Mouse (Mus musculus) thymus, postnatal 4 days (tissue): ENCODE results near the gene Ccdc88c.

Experiments used
- DNase-seq: peaks from one replicate; pipeline ENCODE4 v3.0.0; 2021

The Ccdc88c gene

DNA sequence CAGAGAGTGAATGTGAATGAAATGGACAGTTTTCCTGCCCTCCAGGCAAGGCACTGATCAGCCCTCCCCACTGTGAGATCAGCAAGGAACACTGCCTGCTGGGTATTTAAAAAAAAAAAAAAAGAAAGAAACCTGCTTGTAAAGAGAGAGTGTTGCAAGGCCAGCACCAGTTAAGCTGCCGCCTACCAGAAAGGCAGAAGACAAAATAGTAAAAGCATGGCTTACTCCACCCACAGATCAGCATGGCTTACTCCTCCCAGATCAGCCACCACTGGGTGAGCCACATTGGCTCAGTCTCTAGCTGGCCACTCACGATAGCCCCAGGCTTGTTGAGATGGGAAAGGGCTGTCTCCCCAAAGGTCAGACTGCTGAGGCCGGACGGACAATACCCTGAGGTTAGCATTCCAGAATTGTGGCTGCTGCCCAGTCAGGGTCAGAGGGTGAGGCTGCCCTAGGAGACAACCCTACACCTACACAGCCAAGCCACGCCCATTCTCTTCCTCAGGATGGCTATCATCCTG lies 32.4 kb downstream of the Ccdc88c start:
- DNase-seq = no peak

DNA sequence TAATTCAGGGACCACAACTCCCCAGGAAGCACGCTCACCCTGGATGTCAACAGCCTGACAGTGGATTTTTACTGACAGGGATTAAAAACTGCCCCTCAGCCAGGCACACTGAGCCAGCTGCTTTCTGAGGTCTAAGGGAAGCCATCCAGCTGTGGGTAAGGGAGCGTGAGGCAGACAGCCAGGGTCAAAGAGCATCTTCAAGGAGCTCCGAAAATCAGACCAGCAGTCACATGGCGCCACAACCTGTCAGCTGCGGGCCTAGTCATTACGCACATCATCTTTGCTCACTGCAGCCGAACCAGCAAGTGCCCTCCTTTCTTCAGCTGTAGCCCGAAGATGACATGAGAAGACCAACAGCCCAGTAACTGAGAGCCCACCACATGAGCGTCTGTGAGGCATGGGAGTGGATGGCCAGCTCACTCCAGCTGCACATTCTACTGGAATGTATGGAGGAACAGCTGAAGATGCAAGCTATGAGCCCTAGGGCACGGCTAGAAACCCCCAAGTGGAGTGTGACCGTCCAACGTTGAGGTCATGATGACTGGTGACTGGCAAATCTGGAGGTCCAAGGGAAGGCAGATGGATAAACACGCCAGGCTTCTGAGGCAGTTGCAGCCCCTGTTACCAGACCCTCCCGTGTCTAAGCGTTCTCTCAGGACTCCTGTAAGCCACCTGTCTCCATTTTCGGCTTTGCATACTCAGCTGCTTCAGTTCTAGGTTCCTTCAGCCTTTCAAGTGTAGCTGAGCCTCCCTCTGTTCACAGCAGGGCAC lies 33.1 kb downstream of the Ccdc88c start:
- DNase-seq = peak; percentile 20

DNA sequence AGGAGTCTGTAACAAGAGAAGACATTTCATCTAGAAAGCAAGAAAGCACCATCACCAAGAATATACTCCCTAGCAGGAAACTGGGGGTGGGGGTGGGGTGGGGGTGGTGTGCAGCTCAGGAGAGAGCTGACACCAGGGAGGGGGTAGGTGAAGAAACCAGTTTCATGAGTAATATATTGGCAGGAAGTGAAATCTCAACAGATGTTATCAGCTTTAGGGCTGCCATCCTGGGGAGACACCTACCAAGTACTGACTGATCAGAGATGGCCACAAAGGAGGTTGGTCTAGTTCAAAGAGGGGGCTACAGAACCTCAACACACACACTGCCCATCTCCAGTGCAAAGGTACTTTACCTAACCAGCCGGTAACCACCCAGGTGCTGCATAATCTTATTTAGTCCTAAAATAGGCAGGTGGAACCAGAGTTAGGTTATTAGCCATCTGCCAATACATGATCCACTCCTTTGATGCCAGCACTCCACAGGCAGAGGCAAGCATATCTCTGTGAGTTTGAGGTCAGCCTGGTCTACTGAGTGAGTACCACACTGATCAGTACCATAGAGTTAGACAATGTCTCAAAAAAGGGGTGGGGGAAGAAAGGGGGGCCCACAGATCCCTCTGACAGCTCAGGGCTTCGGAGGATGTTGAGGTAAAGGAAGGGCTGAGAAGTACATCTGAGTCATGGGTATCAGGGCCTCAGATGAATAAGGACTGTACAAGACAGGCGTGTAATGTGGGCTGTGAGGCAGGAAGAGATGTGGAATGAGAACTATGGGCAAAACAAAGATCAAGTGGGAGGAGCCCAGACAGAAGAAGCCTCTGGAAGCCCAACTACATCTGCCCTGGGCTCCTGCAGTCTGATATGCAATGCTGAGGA lies 34.5 kb downstream of the Ccdc88c start:
- peak; percentile 11 for DNase-seq

DNA sequence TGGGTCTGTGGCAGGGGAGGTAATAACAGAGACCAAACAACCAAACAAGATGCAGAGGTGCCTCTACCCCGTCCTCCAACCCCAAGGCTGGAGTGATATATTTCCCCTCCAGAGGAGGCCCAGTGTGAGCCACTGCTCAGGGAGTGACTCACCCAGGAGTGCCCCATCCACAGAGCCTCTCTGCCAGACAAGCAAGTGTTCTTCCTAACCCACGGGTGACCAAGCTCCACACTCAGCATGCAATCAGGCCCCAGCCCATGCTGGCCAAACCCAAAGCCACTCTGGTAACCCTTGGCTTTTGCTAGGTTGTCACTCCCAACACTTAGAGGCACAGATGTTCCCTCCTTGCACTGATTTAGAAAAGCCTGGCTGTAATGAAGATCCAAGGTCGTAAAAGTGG lies 35.7 kb downstream of the Ccdc88c start:
- peak; percentile 15 for DNase-seq

DNA sequence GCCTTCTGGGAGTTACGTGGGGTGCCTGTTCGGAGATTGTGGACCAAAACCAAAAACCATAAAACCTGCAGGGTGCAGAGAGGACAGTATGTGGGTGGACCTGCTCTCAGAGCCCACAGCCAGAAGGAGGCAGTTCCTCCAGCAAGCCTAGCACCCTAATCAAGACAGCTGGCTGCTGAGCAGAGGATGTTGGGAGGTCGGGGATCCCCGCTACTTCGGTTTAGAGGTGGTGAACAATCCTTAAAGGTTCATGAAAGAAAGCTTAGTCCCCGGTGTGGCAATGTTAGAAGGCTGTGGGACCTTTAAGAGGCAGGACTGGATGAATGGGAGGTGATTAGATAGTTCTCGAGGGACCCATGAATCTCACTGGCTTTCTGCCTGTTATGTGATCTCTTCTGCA lies 36.4 kb downstream of the Ccdc88c start:
- DNase-seq = no peak

DNA sequence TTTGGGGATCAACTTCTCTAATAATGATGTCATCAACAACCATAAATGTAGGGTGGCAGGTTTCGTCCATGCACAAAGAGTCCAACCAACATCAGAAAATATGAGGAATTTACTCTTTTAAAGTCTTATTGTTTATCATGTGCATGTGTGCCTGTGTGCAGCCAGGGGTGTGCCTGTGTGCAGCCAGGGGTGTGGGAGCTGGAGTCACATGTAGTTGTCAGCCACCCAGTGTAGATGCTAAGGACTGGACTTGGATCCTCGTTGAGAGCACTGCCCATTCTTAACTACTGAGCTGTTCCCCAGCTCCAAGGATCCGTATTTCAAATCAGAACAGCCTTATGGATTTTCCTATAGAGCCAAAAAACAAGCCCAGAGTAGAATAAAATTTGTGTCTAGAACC lies 37.7 kb downstream of the Ccdc88c start:
- no peak for DNase-seq

DNA sequence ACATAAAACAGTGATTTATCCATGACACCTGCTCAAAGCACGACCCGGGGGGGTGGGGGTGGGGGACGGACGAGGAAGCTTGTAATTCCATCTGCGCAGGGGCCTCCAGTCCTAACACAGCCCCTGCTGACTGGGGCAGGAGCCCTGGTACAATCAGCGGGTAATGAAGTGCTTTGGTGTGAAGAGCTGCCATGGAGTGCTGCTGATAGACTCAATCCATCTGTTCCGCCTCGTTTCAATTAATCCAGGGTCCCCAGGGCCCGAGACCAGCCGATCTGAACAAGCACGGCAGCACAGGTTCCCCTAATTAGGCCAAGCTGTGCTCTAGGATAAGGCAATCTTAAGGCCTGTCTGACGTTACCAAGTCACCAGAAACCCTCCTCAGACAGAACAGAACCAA lies 38.6 kb downstream of the Ccdc88c start:
- DNase-seq = no peak

DNA sequence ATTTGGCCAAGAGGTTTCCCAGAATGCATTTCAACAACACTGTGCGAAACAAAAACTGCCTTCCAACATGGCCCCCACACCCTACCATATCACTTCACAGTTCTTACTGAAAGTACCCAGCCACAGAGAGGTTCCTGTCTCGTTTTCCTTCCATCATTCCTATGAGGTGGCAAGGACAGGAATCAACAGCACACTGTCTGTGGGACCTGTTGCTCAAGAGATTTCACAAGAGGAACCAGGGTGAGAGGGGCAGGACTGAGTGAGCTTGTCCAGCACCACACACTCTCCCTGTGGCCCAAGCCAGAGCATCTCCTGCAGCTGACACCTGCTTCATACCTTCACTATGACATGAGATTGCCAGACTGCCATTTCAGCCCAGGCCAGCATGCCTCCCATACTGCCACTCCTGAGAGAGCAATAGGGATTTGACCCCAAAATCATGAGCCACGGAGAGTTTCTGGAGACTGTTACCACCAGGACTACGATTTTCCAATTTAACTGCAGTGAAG lies 39.0 kb downstream of the Ccdc88c start:
- DNase-seq = no peak

DNA sequence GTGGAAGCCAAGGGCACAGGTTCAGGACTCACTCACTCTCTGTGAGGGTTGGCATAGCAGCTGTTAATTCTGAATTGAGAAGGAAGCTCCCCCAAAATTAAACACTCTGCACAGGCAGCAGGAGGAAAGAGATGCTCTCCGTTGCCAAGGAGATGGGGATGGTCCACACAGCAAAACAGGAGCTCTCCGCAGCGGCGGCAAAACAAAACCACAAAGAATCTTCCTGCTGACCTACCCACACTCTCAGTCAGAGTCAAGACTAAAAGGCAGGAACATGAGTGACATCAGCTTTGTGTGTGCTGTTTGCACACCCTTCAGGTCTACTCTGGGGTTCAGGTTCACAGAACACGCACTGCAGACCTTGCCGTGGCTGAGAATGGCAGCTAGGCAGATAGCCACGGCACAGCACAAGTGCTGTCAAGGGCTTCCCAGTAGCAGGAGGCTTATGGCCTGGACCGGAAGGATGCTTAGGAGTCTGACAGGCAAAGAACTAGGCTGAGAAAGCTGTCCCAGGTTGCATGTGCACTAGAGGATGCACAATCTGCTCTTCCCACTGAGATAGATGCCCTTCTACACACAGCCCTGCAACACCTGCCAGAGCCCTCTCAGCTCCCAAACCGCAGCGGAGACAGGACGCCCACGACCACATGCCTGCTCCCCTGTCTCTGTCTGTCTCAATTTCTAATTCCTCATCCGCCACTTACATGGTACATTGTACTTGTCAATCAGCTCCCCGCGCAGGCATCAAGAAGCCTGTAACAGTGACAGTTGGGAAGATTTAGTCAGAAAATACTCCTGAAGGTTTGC lies 40.3 kb downstream of the Ccdc88c start:
- DNase-seq = peak; percentile 68

DNA sequence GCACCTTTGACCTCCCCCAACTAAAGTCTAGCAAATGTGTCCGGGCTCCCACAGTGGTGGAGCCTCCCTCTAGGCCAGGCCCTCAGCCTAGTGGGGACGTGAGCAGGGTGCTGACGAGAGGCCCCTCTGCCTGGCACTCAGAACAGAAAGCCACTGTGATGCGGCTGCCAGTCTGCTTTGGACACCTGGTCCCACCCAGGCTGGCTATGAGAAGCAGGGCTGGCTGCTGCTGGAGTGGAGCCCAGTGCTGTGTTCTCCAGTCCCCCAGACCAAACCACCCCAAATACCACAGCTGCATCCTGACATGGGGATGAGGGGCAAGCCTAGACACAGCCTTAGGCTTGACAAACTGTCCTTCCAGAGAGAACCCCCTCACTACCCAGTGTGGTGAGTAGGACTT lies 42.4 kb downstream of the Ccdc88c start:
- peak; percentile 34 for DNase-seq

DNA sequence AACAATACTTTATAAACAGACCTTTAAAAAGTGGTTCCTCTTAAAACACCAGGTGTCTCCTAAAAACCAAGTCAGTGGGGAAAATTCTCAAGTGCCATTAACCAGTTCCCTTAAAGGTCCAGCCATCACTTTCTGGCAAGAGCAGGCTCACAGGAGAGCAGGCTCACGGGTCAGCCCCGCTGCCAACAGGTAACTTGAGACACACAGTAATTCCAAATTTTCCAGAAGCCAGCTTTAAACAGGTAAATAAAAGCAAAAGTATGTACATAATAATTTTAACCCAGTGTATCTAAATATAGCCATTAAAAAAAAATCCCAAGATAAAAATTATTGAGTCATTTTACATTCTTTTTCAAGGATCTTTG lies 43.1 kb downstream of the Ccdc88c start:
- no peak for DNase-seq

DNA sequence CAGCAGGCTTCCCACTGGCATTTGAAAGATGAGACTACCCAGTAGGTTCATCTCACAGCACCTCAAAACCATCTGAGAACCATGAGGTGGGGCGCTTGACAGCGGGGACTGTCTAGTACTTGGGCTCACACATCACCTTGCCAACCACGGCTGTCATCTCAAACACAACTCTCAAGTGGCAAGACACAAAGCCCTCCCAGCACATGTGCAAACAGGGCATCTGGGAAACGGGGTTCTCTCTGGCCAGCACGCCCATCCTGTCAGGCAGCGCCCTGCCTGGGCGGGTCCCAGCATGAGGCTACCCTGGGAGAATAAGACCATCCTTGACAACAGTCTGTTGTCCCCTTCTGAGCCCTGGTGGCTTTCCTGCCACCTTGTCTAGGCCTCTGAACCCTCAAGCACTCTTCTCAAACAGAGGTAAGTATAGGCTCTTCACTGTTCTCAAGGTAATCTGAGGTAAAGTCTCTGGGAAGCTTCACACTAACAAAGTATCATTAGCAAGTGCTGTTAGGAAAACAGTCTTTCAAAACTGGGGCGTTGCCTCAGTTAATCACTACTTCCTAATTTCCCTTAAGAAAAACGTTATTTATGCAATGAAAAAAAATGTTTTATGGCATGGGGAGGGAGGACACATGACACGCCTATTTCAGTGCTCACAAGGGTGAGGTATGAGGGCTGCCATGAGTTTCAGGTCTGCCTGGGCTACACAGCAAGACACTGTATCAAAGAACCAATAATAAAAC lies 43.6 kb downstream of the Ccdc88c start:
- no peak for DNase-seq

DNA sequence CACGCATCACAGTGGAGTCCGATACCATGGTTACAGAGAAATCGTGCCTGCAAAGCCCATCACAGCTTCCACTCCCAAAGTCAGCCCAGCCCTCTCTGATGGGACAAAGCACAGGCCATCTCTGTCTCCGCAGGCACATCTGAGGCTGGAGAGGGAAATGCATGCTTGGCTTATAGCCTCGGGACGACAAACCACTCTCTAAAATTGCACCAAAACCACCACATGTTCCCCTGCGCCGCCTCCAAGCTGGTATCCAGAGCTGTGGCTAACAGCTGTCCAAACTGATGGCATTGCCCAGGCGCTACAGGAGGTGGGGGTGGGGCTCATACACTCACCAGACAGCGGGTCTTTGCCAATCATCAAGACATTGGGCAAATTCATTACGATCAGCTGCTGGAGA lies 45.3 kb downstream of the Ccdc88c start:
- DNase-seq = no peak

DNA sequence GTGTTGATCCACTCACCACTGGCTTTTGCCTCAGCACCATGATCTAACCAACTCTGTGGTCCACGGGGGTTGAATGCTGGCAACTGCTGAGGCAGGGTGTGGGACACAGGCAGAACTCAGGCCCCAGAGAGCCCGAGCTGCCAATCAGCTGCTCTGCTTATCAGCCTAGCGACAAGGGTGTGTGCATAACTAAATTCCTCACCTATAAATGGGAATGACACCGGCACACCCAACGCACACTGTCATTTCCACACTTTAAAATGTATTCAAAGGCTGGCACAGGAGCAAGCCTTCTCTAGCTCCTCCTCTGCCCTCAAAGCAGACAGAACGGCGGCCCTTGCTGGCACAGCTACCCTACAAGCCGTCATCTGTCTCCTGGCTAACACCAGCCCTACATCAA lies 46.6 kb downstream of the Ccdc88c start:
- no peak for DNase-seq

DNA sequence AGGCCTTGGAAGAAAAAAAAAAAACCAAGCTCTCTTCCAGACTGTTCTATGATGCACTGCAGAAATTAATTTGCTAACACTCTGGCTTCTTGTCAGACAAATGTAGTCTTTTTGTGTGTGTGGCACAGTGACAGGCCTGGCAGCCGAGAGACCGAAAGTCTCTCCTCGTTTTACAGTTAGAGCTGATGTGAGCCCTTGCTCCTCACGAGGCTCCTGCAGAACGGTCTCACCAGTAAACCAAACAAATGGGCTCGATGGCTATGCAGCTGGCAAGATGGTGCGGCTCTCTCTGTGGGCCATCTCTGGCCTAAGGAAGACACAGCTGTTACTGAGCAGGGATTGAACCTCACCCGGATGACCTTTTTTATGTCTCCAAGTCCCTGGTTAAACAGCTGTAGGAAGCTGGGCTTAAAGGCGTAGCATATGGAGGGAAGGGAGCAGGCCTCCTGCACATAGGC lies 48.3 kb downstream of the Ccdc88c start:
- DNase-seq = no peak

DNA sequence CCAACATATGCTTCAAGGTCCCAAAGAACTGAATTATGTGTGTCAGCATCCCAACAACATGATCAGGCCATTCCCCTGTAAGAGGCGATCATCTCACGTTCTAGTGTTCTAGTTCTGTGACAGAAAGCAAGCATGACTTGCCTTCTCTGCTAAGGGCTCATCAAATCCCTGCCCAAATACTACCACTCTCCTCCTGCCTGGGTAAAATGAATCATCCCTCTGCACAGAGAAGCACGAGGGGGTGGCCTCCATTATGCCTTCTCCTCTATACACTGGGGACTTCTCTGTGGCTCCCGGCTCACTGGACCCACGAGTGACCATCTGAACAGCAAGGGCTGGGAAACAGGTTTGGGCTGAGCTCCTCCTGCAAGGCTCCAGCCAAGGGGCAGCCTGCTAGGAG lies 49.2 kb downstream of the Ccdc88c start:
- DNase-seq = no peak

DNA sequence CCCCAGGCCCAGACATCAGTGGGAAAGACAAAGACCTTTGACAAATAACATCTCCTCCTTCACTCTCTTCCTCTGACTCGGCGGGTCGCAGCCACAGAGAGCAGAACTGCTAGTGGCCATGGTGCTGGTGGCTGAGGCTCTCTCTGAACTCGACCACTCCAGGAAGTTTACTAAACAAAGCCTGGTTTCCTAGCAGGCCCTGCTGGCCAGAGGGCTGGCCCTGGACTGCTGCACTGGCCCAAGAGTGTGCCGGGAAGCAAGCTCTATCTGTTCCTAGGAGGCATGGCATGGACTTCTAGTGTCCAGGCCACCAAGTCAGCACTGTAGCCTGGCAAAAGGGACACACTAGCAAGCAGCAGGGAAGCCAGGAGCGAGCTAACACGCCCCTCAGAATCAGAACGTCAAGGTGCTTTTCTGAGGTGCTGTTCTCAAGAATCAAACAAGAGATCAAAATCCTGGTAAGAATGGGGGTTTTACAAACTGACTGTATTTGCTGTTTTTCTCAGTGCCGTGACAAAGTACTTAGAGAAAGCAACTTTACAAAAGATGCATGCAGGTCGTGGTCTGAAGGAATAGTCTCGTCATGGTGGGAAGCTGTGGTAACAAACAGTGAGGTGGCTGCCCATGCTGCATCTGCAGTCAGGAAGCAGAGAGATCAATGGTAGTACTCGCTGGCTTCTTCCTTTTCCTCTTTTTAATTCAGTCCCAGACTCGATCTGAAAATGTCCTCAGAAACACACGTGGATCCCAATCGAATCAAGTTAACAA lies 50.7 kb downstream of the Ccdc88c start:
- no peak for DNase-seq

DNA sequence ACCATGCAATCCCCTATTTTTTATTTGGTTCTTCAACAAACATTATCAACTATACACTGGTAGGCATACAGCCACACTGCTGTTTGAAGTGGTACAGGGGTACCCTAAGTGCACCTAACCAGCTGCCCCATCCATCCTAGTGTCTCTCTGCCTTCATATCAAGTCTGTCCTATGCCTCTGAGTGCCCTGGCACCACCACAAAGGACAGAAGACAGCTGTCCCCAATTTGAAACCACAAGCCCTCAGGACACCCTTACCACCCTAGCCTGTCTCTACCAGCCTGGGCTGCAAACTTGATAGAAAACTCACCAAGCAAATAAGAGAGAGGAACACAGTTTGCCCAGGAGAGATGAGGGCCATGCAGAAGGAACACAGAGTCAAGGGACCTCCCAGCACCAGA lies 51.3 kb downstream of the Ccdc88c start:
- no peak for DNase-seq

DNA sequence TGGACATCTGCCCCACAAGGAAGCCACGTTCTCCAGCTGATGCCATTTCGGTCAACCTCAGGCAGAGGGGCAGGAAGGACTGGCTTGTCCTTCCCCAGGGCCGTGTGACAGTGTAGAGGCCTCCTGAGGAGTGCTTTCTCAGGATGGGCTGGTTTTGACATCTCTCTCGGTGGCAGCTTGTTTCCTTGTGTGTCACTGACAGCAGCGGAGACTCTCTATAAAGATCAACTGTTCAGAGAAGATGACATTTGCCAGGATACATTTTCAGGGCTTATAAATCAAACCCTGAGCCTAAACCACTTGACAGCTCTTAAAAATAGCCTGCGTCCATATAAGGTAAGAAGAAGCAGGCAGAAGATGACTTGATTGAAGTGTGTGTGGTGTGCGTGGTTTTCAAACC lies 59.0 kb downstream of the Ccdc88c start:
- DNase-seq = no peak

DNA sequence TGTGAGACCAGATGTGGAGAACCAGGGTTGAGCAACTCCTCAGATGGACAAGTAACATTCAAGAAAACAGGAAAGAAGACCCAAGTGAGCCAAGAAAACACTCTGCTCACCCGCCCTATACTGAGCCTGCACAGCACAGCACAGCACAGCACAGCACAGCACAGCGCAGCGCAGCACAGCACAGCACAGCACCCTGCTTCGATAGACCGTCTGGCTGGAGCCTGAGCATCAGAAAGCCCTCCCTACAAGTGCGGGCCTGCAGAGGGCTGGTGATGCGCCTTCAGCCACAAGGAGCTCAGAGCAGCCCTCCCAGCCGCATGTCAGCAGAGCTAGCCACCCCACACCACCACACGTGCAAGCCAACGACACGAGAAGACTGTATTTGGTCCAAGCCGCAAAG lies 61.5 kb downstream of the Ccdc88c start:
- no peak for DNase-seq

DNA sequence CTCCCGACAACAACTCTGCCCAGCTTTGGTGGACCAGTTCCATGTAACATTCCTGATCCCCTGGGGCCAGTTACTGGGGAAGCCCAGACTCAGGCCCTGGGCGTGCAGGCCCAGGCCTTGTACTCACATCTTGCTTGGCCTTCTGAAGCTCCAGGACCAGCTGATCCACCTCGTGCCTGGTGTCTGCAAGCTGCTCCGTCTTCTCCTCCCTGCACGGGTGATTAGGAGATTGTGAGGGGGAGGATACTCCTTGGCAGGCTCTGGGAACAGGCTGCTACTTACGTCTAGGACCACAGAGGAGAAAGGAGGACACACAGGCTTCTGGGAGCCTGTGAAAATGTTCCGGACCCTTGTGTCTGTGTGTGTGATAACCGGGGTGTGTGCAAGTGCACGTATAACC lies 62.6 kb downstream of the Ccdc88c start:
- DNase-seq = no peak
